Mouse (Mus musculus) embryonic facial prominence, embryonic 12.5 days (tissue): Measurements from ENCODE around the gene Rab3a. TPM values are rescaled to one million over a fixed set of nuclear protein-coding genes. Genes with fewer than 3 reads are reported as not detected.

ENCODE experiments used
- ATAC-seq: fragments of 200-750 bp; cut with Nextera tagmentation; 2 replicates; pipeline ENCODE4 v1.8.0; 2017; ENCODE audit not compliant: insufficient number of reproducible peaks, insufficient read depth, low FRiP score, low TSS enrichment
- H3K27ac ChIP-seq: fragments of 300-500 bp; sonication (generic); 2 replicates; pipeline ENCODE4 v1.5.1; 2016; ENCODE audit warnings: mild to moderate bottlenecking
- H3K27me3 ChIP-seq: fragments of 300-500 bp; sonication (generic); 2 replicates; pipeline ENCODE4 v1.6.1; 2016; ENCODE audit warnings: mild to moderate bottlenecking, moderate library complexity
- H3K36me3 ChIP-seq: fragments of 300-500 bp; sonication (generic); 2 replicates; pipeline ENCODE4 v1.6.1; 2016; ENCODE audit warnings: mild to moderate bottlenecking
- H3K4me1 ChIP-seq: fragments of 300-500 bp; sonication (generic); 2 replicates; pipeline ENCODE4 v1.6.1; 2016
- H3K4me2 ChIP-seq: fragments of 300-500 bp; sonication (generic); replicated peaks from 2 replicates; pipeline ENCODE4 v1.6.1; 2016; ENCODE audit warnings: mild to moderate bottlenecking, moderate library complexity
- H3K4me3 ChIP-seq: fragments of 300-500 bp; sonication (generic); 2 replicates; pipeline ENCODE4 v1.5.1; 2016; ENCODE audit warnings: mild to moderate bottlenecking
- H3K9ac ChIP-seq: fragments of 300-500 bp; sonication (generic); 2 replicates; pipeline ENCODE4 v1.6.1; 2016; ENCODE audit warnings: mild to moderate bottlenecking, moderate library complexity
- H3K9me3 ChIP-seq: fragments of 300-500 bp; sonication (generic); 2 replicates; pipeline ENCODE4 v1.6.1; 2016; ENCODE audit warnings: mild to moderate bottlenecking, moderate library complexity
- WGBS: fragments of 180-500 bp; shearing (Covaris S2); methylation state at CpG from one replicate; pipeline ENCODE4 v1.1.7; 2016; 5-methylcytosine and 5-hydroxymethylcytosine counted together
- polyA plus RNA-seq: library from polyadenylated mRNA; unstranded; fragments of >200 nt; fragmentation: Nextera tagmentation; extraction: Ambion mirVana; gene quantifications from 2 replicates; pipeline ENCODE4 v1.2.1, GENCODE M21; 2016

Rab3a gene
- polyA plus RNA-seq, 1 experiment from 2014 or later: 27.6 TPM

DNA sequence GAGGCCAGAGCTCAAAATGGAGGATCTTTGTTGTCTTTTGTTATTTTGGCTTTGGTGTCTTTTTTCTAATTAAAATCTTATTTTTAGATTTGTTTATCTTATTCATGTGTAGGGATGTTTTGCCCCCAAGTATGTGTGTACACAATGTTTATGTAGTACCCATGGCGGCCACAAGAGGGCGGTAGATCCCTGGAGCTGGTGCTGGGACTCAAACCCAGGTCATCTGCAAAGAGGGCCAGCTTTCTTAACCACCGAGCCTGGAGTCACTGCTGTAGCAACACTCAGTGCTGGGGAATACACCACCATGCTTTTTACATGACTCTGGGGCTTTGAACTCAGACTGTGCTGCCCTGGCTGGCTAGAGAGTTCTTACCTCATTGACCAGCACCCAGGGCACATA is 8.9 kb downstream of the Rab3a start:
- WGBS: 4% methylated on average over 3 of the region's 3 CpGs
- no peak for ATAC-seq
- peaks cover 12% of the 10 kb centered on the region for H3K36me3 ChIP-seq

DNA sequence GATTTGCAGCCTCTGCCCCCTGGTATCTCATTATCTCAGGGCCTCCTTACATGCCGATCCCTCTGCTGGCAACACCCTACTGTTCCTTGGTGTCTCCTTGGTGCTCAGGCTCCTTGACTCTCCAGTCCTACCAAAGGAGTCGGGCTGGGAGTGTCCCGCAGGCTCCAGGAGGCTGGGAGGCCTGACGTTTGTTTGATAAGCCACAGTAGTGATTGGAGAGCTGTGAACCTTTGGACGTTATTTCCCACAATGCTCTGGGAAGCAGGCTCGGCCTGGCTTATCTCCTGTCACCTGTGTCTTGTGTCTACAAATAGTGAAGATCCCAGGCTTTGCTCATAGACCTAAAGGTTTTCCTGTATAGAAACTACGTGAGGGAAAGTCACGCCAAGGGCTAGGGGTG is 9.5 kb downstream of the Rab3a start:
- Histone ChIP-seq H3K9me3 (no peaks in the 10 kb centered on the region), H3K4me3 (no peak overlapping the region), H3K4me2 (no peak overlapping the region), H3K36me3 (peaks cover 16% of the 10 kb centered on the region), H3K27ac (no peak overlapping the region), H3K27me3 (no peaks in the 10 kb centered on the region), H3K4me1 (peaks cover 28% of the 10 kb centered on the region), H3K9ac (no peak overlapping the region)
- no peak for ATAC-seq
- WGBS: 88% methylated on average over 8 of the region's 8 CpGs

More for the DNA sequence above, 8.9 kb downstream of the Rab3a start:
- Histone ChIP-seq H3K4me1 (peaks cover 30% of the 10 kb centered on the region), H3K27me3 (no peaks in the 10 kb centered on the region), H3K4me2 (no peak overlapping the region), H3K9ac (no peak overlapping the region), H3K4me3 (no peak overlapping the region), H3K9me3 (no peaks in the 10 kb centered on the region), H3K27ac (no peak overlapping the region)

DNA sequence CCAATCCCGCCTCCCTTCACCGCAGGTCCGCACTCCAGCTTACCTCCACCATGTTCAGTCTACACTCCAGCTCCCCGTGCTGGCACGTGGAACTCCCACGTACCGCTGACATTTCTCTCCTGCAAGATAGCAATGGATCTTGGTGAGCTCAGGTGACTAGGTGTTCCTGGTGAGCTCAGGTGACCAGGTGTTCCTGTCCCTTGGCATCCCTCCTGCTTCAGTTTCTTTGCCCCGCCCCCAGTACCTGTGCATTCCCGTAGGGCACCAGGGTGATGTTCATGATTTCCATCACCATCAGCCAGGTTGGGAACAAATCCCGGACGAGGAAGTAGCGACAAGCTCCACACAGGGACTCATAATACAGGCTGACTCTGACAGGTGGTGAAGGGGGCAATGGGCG is 10.2 kb downstream of the Rab3a start:
- no peak overlapping the region for H3K27ac ChIP-seq
- WGBS: 94% methylated on average over 13 of the region's 13 CpGs
- peaks cover 24% of the 10 kb centered on the region for H3K4me1 ChIP-seq
- peak overlapping the region; percentile 85; the same call in 1 of the 2 replicates for H3K4me2 ChIP-seq
- no peak overlapping the region for H3K4me3 ChIP-seq
- H3K27me3 ChIP-seq: no peaks in the 10 kb centered on the region
- ATAC-seq: no peak
- no peaks in the 10 kb centered on the region for H3K9me3 ChIP-seq
- no peak overlapping the region for H3K9ac ChIP-seq
- peaks cover 18% of the 10 kb centered on the region for H3K36me3 ChIP-seq

DNA sequence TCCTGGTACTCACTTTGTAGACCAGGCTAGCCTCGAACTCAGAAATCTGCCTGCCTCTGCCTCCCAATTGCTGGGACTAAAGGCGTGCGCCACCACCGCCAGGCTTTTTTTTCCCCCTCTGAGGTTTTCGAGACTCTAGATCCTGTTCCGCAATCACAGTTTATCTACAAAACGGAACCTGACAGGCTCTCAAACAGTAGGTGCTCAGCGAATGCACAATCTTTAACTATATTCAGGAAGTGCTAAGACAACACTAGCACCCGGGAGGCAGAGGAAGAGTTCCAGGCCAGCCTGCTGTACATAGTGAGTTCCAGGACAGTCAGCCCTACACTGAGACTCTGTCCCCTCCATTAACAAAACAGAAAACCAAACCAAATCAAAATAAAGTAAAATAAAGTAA is 10.8 kb downstream of the Rab3a start:
- Histone ChIP-seq H3K4me2 (peak overlapping the region; percentile 85), H3K27me3 (no peaks in the 10 kb centered on the region), H3K27ac (no peak overlapping the region), H3K9ac (0 out of 2 replicates have a peak overlapping the region, but pooled peaks have one; percentile 55), H3K4me1 (peaks cover 17% of the 10 kb centered on the region), H3K4me3 (peak overlapping the region; percentile 39), H3K9me3 (no peaks in the 10 kb centered on the region), H3K36me3 (peaks cover 22% of the 10 kb centered on the region)
- 78% methylated on average over 9 of the region's 9 CpGs for WGBS
- ATAC-seq: no peak

DNA sequence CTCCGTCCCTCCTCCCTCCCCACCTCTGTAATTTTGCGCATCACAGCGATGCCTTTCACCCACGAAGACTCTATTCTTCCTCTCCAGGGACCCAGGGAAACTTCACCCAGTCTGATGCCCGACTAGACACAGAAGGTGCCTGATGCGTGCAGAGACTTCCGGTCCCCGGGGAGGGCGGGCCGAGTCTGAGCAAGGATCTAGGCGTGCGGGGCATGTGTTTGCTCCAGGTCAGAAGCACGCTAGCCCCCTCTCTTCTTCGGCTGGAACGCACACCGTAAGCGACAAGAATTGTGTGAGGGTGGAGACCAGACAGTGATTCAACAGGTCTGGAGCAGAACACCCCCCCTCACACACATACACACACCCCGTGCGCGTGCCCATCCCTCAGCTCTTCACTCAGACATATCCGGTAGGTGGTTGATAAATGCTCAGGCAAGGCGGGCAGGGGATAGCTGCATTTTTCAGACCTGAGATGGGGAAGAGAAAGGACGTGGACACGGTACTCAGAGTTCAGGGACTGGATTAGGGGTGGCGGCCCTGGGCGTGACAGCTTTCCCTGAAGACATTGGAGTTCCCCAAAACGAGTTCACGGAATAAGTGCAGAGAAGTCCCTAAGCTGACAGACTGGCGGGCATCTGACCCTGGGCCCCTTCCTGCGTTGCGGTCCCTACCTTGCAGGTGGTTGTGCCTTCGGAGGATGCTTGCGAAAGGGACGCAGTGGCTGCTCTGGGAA is 11.5 kb downstream of the Rab3a start:
- 0 out of 2 replicates have a peak overlapping the region, but pooled peaks have one; percentile 1 for H3K27ac ChIP-seq
- no peaks in the 10 kb centered on the region for H3K9me3 ChIP-seq
- ATAC-seq: no peak
- no peaks in the 10 kb centered on the region for H3K27me3 ChIP-seq
- H3K9ac ChIP-seq: peak overlapping the region; percentile 55
- H3K36me3 ChIP-seq: peaks cover 28% of the 10 kb centered on the region
- peaks cover 17% of the 10 kb centered on the region for H3K4me1 ChIP-seq
- H3K4me3 ChIP-seq: peak overlapping the region; percentile 39
- H3K4me2 ChIP-seq: peak overlapping the region; percentile 85
- WGBS: 2% methylated on average over 34 of the region's 34 CpGs

DNA sequence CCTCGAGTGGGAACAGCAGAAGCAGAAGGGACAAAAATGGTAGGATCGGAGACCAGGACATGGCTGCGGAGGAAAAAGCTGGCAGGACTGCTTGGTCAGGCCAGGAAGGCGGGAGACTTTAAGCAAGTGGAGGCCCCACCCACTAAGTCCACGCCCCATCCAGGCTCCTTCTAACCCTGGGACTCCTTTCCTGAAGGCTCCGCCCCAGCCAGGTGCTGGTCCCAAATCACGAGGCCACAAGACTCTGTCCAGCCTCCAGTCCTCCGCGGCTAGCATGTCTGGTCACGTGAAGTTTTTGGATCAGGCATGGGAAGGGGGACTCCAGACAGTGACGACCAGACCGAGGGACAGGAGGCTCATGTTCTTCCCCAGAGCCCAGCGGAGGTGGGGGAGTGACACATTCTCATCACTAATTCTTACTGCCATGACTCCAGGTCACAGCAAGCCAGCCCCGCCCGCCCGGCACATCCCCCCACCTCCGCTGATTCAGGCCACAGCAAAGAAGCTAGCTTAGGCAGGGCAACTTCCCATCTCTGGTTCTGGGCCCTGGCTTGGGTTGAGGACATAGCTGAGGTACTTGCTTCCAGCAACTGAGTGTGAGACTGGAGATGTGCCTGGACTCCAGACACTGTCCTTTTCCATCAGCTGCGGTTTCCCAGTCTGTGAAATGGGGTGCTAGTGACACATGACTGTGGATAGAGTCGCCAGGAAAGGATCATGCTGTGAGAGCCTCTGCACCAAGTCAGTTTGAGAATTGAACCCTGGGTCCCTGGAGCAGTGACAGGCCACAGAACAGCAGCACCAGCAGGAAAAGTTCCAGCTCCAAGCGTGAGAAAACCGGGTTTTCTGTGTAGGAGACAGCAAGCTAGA is 12.3 kb downstream of the Rab3a start:
- no peaks in the 10 kb centered on the region for H3K27me3 ChIP-seq
- WGBS: 9% methylated on average over 21 of the region's 21 CpGs
- peak overlapping the region; percentile 19; the same call in 1 of the 2 replicates for H3K27ac ChIP-seq
- H3K4me1 ChIP-seq: peaks cover 13% of the 10 kb centered on the region
- no peaks in the 10 kb centered on the region for H3K9me3 ChIP-seq
- H3K4me3 ChIP-seq: peak overlapping the region; percentile 39
- peak; percentile 11; the same call in 1 of the 2 replicates for ATAC-seq
- peak overlapping the region; percentile 85 for H3K4me2 ChIP-seq
- H3K9ac ChIP-seq: peak overlapping the region; percentile 55
- H3K36me3 ChIP-seq: peaks cover 36% of the 10 kb centered on the region

DNA sequence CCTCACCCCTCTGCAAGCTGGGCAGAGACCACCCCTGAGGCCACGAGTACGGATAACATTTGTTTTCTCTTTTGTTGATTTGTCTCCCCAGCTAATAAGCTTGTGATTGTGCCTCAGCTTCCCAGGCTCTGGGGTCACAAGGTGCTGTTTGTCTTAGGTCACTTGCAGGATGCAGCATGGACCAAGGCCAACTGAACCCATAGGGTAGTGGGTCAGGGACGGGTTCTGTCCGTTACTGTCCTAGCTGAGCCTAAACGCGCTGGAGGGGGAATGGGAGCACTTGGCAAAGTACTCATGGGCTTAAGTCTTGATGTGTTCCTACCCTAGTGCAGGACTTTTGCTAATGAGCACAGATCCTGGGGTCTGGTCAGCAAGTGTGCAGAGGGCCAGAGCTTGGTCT is 13.0 kb downstream of the Rab3a start:
- Histone ChIP-seq H3K4me3 (no peak overlapping the region), H3K9ac (no peak overlapping the region), H3K27ac (no peak overlapping the region), H3K9me3 (no peaks in the 10 kb centered on the region), H3K4me1 (peaks cover 16% of the 10 kb centered on the region), H3K36me3 (peaks cover 43% of the 10 kb centered on the region), H3K27me3 (no peaks in the 10 kb centered on the region), H3K4me2 (no peak overlapping the region)
- ATAC-seq: no peak
- WGBS: 82% methylated on average over 6 of the region's 6 CpGs

DNA sequence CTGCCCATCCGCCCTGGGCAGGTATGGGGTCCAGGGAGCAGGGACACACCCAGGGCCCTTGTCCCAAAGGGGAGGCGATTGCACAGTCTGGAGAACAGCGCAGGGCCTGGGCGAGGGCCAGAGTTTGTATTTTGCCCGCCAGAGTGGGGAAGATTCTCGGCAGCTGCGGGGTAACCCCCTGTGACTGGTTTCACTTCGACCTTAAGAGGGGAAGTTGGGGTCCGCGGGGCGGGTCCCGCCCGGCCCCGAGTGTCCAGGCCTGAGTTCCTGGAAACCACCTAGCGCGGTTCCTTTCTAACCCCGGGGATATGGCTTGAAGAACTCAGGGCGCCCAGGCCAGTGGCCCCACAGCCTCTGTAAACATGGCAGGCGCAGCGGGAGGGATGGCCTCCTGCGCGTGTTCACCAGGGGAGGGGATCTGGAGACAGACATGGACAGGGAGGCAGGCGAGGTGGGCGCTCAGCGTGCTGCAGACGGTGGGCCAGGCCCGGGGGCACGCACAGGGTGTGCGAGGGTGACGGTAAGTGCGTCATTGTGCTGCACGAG is 13.8 kb downstream of the Rab3a start:
- no peaks in the 10 kb centered on the region for H3K27me3 ChIP-seq
- WGBS: 96% methylated on average over 32 of the region's 32 CpGs
- H3K4me2 ChIP-seq: no peak overlapping the region
- no peak overlapping the region for H3K27ac ChIP-seq
- no peaks in the 10 kb centered on the region for H3K9me3 ChIP-seq
- peaks cover 51% of the 10 kb centered on the region for H3K36me3 ChIP-seq
- H3K4me3 ChIP-seq: no peak overlapping the region
- no peak overlapping the region for H3K9ac ChIP-seq
- peaks cover 18% of the 10 kb centered on the region for H3K4me1 ChIP-seq
- ATAC-seq: no peak

DNA sequence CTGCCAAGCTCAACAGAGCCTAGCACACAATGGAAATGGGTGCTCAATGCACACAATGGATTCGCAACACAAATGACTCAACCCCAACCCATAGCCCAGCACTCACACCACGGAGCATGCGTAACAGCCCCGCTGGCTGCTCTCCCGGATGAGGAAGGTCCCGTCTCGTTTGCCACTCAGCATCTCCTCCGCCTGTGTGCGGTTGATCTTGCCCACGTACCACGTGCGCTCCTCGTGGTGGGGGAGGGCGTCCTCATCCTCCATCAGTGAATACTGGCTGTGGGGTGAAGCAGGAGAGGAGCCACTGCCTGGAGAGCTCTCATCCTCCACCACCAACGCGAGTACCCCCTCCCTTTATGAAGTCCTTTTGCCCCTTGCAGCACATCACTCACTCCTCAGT is 14.5 kb downstream of the Rab3a start:
- no peak for ATAC-seq
- Histone ChIP-seq H3K9me3 (no peaks in the 10 kb centered on the region), H3K36me3 (peaks cover 55% of the 10 kb centered on the region), H3K27ac (no peak overlapping the region), H3K4me3 (no peak overlapping the region), H3K27me3 (no peaks in the 10 kb centered on the region), H3K9ac (no peak overlapping the region), H3K4me2 (no peak overlapping the region), H3K4me1 (peaks cover 23% of the 10 kb centered on the region)
- 85% methylated on average over 16 of the region's 16 CpGs for WGBS

DNA sequence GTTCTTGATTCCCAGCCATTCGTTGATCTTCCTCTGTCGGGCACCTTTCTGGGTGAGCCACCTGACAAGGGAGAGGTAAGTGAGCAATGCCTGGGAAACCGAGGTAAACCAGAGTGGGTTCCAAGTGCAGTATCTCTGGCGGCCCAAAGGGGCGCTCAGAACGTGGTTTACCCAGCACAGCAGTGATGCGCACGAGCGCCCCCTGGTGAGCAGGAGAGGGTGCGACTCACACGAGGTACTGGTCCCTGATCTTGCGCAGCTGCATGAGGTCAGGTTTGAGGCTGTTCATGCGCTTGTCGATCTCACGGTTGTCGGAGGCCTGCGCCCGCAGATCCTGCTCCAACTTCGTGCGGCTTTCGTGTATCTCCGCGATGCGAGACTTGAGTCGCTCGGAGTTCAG is 14.9 kb downstream of the Rab3a start:
- WGBS: 6% methylated on average over 26 of the region's 26 CpGs
- Histone ChIP-seq H3K4me2 (no peak overlapping the region), H3K27me3 (no peaks in the 10 kb centered on the region), H3K27ac (no peak overlapping the region), H3K36me3 (peaks cover 58% of the 10 kb centered on the region), H3K4me1 (peaks cover 27% of the 10 kb centered on the region), H3K4me3 (no peak overlapping the region), H3K9ac (no peak overlapping the region; the same call in 1 of the 2 replicates), H3K9me3 (no peaks in the 10 kb centered on the region)
- peak; percentile 24; the same call in 1 of the 2 replicates for ATAC-seq

DNA sequence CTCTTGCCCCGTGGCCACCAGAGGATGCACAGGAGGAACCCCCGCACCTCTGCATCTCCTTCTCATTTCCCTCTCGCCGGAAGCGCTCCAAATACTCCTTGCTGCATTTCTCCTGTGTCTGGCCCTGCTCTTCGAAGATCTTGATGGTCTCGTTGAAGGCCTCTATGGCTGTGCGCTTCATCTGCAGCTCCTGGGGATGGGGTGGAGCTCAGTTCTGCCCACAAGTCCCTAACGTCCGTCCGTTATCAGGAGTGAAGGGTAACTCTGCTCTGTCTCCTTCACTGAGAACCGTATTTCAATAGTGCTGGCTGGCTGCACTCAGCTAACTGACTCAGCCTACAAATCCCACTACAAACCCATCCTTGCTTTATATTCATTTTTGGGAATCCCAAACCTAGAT is 15.4 kb downstream of the Rab3a start:
- H3K9me3 ChIP-seq: no peaks in the 10 kb centered on the region
- WGBS: 74% methylated on average over 12 of the region's 12 CpGs
- ATAC-seq: no peak
- peak overlapping the region; percentile 15; the same call in 1 of the 2 replicates for H3K9ac ChIP-seq
- no peaks in the 10 kb centered on the region for H3K27me3 ChIP-seq
- H3K27ac ChIP-seq: no peak overlapping the region
- peaks cover 63% of the 10 kb centered on the region for H3K36me3 ChIP-seq
- H3K4me1 ChIP-seq: peaks cover 32% of the 10 kb centered on the region
- H3K4me3 ChIP-seq: no peak overlapping the region
- no peak overlapping the region for H3K4me2 ChIP-seq
